Mouse (Mus musculus) right cerebral cortex, postnatal 10 days (tissue): ENCODE measurements around the gene Rhno1.
"Not testable (repeated sequence)": the region's sequence is repeated elsewhere in the genome, so short reads cannot be mapped to it uniquely, and the experiment has no call there.

Experiments
- DNase-seq, 2 experiments: peaks; one replicate each; pipeline ENCODE4 v3.0.0; 2021; ENCODE audit warnings: low spot score in 2 of 2

Rhno1 gene

DNA sequence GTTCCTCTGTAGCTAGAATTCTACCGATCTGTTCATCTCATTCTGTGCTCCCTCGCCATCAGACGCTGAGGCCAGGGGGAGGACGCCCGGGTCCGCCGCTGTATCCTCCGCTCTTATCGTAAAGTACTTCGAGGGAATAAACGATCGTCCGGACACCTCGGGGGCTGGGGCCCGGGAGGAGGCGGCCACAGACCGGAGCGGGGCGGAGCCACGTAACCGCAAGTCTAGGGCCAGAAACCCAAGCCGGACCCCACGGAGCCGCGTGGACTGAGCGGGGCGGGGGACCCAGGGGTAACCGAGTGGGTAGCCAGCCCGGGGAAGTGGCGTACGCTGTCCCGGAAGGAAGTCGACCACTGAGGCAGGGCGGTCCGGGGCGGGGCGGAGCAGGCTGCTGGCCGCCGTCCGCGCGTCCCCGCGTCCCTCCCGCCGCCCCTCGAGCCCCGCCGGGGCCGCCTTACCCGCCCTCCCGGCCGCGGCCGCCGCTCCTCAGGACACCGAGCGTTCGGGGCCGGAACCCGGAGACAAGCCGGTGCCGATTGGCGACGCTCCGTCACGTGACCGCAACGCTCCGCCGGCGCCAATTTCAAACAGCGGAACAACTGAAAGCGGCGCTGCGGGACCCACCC is at the start of gene Rhno1, which contains the start of gene Foxm1:
Gene Rhno1 (minus strand): TSS at position 531 of the 626 bp plus-strand sequence.
Gene Foxm1 (plus strand): TSS at position 587 of the 626 bp plus-strand sequence.
- DNase-seq, result peak; percentile 88 to 91

DNA sequence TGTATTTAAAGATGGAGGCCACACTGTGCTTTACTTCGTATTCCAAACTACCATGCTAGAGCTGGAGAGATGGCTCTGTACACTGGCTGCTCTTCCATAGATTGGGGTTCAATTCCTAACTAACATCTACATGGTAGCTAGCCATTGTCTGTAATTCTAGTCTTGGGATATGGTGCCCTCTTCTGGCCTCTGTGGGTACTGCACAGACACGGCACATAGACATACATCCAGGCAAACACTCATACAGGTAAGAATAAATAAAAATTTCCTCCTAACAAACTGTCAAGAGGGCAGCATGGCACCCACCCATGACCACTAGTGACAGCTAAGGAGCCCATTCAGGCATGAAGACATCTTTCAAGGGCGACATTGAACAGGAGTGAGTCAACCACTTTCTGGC is 48.4 kb upstream of the Rhno1 start:
- peak; percentile 84 to 85 for DNase-seq

- DNase-seq, result no peak
Observed at GRCm38 (mm10) chr6:128410305-128410704, 47.6 kb upstream of the Rhno1 start.

DNA sequence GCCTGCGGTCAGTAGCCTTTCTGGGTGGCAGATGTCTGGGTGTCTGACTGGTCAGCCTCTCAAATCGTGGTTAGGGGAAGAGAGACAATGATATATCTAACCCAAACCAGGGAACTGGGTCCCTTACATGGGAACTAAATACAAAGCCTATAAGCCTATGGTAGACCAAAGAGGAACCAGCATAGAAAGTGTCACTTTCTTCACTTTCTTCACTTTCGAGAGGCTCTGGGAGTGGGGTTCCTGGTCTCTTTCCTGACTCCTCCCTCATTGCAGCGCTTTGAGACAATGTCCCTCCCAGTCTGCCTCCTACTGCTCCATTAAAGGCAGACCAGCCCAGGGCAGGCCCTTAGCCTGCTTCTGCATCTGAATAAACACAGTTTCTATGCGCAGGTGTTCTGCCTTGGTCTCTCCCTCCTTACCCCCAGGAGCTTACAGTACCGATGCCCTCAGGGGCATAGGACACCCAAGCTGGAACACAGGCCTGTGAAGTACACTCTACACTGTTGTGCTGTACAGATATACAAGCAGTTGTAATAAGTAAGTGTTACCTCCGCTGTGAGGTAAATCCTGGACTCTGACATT is 45.9 kb upstream of the Rhno1 start:
- no peak for DNase-seq

- DNase-seq, result no peak
Observed at GRCm38 (mm10) chr6:128404708-128405107, 42.0 kb upstream of the Rhno1 start.

DNA sequence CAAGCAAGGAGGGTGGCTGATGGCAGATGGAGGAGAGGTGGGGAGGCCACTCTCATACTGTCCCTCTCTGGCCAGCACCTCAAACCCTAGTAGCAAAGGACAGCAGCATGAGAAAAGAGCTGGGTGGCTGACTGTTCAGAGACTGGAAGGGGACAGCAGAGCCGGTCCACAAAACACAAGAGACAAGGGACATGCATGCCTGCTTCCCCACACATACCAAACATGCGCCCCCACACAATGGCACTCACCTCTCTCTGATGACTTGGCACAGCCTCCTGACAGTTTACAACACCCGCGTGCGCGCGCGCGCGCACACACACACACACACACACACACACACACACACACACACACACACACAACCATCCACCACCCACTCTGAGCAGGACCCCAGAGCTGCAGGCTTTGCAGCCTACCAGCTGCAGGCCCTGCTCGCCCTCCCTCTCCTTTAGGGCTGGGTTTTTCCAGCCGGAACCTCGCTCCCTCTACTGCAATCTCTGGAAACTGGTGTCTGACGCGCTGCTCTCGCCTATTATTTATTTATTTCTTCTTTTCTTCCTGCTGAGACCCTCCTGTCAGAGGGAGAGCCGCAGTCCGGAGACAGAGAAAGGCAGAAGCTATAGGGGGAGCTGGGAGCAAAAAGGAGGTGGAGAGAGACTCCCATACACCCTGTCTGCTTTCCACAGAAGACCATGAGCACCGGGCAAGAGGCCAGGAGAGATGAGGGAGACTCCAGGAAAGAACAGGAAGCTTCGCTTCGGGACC is 36.9 kb upstream of the Rhno1 start:
- DNase-seq, result peak; percentile 59 to 72

- DNase-seq, result no peak
Observed at GRCm38 (mm10) chr6:128398996-128399395, 36.3 kb upstream of the Rhno1 start, which contains the start of gene Nrip2. Nrip2 (plus strand) TSS chr6:128399296.

DNA sequence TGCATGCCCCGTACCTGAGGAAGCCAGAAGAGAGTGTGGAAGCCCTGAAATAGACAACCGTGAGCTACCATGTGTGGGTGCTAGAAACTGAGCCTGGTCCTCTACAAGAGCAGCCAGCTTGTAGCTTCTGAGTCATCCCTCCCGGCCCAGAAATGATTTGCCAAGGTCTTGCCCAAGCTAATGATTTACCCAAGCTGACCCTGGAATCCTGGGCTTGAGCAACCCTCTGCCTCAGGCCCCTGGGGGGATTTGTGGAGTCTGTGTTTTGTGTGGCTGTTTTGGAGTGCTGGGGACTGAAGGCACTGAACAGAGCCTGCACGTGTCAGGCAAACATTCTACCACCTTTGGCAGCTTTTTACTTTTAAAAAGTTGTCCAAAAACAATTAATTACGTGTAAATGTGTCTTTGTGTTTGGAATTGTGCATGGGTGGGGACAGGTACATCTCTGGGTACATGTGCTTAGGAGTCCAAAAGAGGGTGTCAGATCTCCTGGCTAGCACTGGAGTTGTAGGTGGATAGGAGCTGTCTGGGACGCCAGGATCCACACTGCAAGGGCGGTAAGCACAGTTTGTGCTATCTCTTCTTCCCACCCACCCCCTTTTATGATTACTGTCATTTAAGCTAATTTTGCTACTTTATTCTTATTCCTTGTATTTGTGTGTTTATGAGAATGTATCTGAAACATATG is 35.0 kb upstream of the Rhno1 start:
- no peak for DNase-seq

- DNase-seq, result no peak
Observed at GRCm38 (mm10) chr6:128390683-128391082, 28.0 kb upstream of the Rhno1 start.

DNA sequence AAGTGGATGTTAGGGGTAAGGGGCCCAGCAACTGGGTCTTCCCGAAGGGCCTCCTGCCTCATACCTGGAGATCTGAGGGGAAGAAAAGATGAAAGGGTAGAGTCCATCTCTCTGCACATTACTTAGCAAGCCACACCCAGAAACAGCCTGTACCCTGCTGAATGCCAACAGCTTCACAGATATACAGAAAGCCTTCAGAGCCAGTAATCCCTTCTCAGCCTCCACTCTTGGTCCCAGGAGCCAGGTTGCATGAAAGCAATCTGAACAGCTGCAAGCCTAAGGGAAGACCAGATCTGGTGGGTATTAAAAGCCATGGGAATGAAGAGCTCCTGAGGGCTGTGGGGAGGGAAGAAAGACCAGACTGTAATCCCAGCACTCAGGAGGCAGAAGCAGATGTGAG is 26.5 kb upstream of the Rhno1 start:
- no peak for DNase-seq

DNA sequence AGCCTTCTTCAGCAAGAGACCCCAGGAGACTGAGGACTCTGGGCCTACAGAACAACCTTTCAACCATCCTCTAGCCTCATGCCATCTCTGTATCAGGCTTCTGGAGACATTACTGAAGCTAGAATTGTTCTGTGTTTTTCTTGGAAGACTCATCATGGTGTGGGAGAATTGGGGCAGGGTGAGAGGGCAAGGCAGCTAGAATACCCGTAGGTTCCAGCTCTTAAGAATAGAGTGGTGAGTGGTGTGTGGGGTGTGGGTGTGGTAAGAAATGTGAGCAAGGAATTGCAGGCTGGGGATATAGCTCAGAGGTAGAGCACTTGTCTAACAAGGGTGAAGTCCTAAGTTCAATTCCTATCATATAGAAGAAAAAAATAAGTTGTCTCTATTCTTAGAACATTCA is 22.3 kb upstream of the Rhno1 start:
- no peak for DNase-seq

GRCm38 (mm10) chr6:128383752-128384151 is 21.0 kb upstream of the Rhno1 start:
- no peak for DNase-seq

DNA sequence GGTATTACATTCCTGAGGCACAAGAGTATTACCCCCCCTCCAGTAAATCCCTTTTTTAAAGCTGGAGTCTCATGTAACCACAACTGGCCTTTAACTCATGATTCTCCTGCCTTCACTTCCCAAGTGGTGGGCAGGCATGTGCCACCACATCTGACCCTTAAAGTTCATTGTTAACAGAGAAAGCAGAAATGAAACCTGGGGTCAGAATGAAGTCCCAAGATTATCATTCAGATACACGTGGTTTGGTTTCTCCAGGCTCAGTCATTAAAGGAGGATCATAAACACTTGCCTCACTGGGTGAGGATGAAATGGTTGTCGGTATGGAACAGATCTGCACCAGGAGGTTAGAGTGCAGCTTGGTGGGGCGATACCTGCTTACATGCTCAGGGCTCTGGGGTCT is 18.5 kb upstream of the Rhno1 start:
- no peak for DNase-seq

DNA sequence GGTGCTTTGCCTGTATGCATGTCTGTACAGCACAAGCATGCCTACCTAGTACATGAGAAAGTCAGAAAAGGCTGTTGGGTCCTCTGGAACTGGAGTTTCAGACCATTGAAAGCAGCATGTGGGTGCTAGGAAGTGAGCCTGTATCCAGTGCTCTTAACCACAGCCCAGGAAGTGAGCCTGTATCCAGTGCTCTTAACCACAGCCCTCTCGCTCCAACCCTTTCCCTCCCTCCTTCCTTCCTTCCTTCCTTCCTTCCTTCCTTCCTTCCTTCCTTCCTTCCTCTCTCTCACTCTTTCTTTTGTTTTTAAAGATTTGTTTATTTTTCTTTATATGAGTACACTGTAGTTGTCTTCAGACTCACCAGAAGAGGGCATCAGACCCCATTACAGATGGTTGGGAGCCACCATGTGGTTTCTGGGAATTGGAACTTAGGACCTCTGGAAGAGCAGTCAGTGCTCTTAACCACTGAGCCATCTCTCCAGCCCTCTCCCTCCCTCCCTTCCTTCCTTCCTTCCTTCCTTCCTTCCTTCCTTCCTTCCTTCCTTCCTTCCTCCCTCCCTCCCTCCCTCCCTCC is 18.0 kb upstream of the Rhno1 start:
- not testable (repeated sequence) for DNase-seq

DNA sequence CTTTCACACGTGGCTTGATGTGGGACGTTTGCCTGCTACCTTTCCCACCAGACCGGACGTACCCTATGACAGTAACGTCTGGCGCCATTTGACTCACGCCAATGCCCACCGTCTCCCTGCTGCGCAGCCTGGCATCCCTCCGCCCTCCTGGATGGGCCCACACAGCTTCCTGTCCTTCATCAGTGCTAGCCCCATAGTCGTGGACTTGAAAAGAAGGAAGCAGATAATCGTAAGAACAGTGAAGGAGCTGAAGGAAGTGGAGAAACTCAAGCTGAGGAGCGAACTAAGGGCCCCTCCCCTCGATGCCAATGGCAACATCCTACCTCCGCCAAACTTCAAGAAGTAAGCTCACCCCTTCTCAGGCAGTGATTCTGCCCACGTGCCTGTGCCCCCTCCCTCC is 16.9 kb upstream of the Rhno1 start:
- no peak for DNase-seq

DNA sequence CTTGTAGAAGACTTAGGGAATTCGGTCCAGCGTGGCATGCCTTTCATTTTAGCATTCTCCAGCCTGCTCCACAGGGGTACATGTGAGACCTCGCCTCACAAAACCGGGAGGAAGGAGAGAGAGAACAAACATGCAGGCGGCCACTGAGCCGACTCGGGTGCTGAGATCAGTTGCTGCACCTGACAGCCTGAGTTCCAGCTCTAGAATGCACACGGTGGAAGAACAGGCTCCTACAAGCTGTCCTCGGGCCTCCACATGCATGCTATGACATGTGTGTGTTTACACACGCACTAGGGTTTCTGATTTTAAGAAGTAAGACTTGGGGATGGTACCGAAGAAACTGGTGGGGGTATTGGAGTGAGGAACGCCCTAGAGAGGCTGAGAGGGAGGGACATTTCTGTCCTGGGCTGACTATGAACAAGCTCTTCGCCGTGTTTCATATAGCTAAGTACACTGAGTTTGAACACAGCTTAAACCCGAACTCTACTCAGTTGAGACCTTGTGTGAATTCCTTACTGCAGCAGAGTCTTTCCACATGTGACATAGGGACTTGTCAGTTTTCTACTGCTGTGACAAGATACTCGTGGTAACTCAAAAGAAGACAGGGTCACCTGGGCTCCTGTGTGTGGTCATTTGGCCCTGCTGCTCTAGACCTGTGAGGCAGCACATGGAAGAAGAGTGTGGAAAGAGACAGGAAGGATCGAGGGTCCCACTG is 13.8 kb upstream of the Rhno1 start:
- no peak for DNase-seq

DNA sequence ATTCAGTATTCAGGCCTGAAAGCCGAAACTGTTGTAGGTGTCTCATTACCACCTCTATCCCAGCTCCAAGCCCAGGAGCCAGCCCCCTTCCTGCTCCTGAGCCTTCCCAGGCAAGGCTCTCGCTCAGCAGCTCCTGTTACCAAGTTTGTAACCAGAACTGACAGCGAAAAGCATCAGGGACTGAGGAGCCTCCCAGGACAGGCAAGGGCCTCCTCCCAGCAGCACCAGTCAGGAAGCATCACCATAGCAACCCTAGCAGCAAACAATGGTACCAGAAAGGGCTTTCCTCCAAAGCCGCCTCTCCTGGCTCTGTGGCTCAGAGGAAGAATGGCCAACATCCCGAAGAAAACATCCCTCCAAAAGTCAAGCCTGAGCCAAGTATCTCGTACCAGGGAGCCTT is 12.5 kb upstream of the Rhno1 start, which contains the start of the genes Tex52 and Gm44596:
Gene Tex52 (plus strand): TSS at position 265 of the 400 bp plus-strand sequence.
Gene Gm44596 (plus strand): TSS at position 312 of the 400 bp plus-strand sequence.
- peak in 1 of 2 experiments; percentile 57 for DNase-seq

- no peak for DNase-seq
Observed at GRCm38 (mm10) chr6:128370040-128370439, 7.3 kb upstream of the Rhno1 start.

DNA sequence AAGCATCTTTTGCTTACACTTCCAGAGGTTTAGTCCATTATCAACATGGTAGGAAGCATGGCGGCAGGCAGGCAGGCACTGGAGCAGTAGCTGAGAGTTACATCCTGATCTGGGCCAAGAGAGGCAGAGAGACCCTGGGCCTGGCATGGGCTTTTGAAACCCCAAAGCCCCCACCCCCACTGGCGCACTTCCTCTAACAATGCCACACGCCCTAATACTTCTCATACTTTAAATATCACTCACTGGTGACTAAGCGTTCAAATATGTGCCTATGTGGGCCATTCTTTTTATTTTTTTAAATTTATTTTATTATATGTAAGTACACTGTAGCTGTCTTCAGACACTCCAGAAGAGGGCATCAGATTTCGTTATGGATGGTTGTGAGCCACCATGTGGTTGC is 3.8 kb upstream of the Rhno1 start:
- no peak for DNase-seq

- no peak for DNase-seq
Observed at GRCm38 (mm10) chr6:128364721-128365120, 2.0 kb upstream of the Rhno1 start.
